Mouse (Mus musculus): Measurements from ENCODE around the gene Cpne8.
"Not testable (repeated sequence)": the region's sequence is repeated elsewhere in the genome, so short reads cannot be mapped to it uniquely, and the experiment has no call there.

Cpne8 gene

GRCm38 (mm10) chr15:90610767-90611166, 68.5 kb downstream of the Cpne8 start:
- in situ Hi-C loops (cut with MboI, MseI): not testable (repeated sequence)

GRCm38 (mm10) chr15:90609836-90610415, 69.3 kb downstream of the Cpne8 start:
- in situ Hi-C loops (cut with MboI, MseI): no loop called here

DNA sequence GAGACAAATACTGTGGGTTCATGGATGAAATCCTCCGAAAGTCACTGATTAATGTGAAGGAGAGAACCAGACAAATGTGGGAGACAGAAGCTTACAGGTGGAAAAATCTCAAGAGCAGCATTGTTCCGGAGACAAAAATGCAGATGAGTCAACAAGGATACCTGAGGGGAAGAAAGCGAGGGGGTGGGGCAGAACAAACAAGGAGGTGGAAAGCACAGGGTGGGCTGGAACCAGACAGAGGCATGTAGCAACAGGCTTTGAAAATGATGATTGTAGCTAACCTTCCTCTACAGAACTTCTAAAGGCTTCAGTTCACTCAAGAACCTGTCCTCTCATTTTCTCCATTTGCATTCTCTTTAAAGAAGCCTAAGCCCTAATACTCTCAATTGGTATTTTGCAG, 70.9 kb downstream of the Cpne8 start:
- in situ Hi-C loops (cut with MboI, MseI): no loop called here

GRCm38 (mm10) chr15:90607181-90607580, 72.1 kb downstream of the Cpne8 start:
- in situ Hi-C loops (cut with MboI, MseI): no loop called here

DNA sequence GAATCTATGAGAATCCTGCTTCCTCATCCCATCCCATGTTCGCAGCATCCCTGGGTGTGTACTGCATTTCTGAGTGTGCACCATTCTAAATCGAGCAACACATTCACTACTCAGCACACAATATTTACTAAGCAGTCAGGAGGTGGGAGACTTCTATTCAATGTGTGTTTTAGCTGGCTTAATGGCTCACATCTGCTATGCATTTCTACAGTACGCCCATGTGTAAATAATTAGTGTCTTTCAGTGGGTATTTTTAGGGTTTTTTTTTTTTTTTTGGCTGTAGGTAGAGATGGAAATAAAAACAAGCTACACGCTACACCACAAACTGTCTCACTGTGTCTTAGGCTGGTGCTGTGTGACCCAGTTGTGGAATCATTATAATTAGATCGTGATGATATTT, 75.6 kb downstream of the Cpne8 start:
- in situ Hi-C loops (cut with MboI, MseI): no loop called here

DNA sequence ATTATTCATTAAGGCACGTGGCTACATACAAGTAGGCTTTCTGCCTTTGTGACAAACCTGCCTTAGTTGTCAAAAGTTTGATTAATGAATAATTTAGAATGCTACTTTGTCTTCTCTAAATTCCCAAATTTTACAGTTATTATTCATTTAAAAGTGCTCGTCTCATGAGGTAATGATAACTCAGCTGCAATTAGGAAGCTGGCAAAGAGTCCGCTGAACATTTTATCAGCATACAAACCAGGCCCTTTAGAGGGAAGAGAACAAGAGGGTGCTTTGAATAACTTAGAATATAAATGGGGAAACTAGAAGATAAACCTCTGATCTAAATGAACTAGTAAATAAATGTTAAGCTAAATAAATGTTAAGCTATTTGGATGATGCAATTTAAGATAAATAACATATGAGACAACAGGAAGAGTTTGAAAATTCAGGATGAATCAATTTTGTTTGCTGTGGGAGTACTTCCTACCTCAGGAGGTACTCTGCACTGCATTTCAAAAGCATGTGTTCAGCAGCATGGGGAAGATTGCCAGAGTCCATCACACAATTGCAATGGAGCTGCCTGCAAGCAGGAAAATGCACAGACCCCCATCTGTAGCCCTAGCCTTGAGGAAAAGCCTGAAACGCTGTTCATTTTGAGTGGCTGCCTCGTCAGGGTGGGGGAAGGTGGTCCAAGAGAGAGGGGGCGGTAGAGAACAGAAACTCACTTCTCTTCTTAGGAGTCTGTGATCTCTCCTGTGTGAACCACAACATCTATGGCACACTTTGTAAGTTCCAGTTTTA, 81.3 kb downstream of the Cpne8 start:
- in situ Hi-C loops (cut with MboI, MseI): no loop called here

GRCm38 (mm10) chr15:90595592-90595991, 83.6 kb downstream of the Cpne8 start:
- in situ Hi-C loops (cut with MboI, MseI): no loop called here

DNA sequence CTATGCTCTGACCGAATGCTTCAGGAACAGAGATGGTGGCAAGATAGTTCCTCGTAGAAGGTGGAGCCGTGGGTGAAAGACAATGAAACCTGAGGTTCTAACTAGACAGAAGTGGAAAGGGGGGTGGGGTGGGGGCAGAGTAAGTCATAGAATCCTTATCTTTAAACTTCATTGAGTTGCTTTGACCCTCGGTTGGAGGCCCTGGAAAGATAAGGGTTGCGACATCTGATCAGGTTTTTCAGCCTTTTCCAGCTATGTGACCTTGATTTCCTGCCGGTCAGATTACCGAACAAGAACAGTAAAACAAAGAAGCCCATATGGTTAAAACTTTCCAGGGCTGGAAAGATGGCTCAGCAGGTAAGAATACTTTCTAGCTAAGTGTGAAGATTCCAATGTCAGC, 89.6 kb downstream of the Cpne8 start:
- in situ Hi-C loops (cut with MboI, MseI): no loop called here

- in situ Hi-C loops (cut with MboI, MseI): no loop called here
Measured at GRCm38 (mm10) chr15:90577402-90577801, 101.8 kb downstream of the Cpne8 start.

DNA sequence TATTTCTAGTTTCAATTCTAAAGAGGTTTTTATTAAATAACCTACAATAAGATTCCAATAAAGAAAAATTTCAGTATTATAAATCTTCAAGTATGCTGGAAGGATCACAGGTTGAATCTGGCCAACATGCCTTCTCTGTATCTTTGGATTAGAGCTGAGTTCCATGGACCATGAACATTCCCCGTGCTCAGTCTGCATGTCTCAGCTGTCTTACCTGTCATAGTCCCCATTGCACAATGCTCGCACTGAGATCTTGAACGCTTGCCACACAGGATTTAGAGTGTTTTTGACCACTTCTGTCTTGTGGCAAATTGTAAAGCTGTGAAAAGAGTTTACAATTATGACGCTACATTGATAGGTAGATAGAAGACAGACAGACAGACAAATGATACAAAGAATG, 110.0 kb downstream of the Cpne8 start:
- in situ Hi-C loops (cut with MboI, MseI): no loop called here

GRCm38 (mm10) chr15:90568050-90568449, 111.2 kb downstream of the Cpne8 start:
- in situ Hi-C loops (cut with MboI, MseI): no loop called here

DNA sequence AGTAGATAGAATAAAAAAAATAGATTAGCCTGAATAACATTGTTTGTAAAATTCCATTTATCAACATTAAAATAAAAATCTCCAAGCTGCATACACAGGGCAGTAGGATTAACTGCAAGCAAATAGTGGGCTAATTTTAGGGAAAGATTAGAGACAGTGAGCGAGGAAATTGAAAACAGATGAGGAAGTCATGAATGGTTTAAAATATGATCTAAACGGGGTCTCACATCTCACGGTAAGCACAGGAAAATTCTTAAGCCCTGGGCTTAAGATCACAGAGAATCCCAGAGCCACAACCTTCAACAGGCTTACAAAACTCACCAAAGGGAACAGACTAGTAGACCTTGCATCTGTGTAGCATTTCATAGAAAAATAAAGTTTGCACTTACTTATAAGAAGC, 115.2 kb downstream of the Cpne8 start:
- in situ Hi-C loops (cut with MboI, MseI): no loop called here

GRCm38 (mm10) chr15:90561613-90562012, 117.6 kb downstream of the Cpne8 start:
- in situ Hi-C loops (cut with MboI, MseI): no loop called here

DNA sequence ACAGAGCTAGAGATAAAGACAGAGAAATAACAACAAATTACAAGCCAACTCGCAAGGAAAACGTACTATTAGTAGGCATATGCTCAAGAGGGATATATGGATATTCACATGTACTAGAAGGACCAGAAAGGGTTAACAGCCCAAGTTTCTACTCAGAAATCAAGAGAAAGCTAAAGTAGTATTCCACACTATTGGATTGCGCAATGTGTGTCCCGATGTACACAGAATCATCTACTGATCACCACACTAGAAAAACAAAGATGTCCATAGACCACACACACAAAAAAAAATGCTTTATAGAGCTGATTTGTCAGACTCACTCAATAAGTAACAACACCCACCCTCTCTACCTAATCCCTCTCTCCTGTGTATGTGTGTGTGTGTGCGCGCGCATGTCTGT, 130.6 kb downstream of the Cpne8 start:
- in situ Hi-C loops (cut with MboI, MseI): no loop called here

DNA sequence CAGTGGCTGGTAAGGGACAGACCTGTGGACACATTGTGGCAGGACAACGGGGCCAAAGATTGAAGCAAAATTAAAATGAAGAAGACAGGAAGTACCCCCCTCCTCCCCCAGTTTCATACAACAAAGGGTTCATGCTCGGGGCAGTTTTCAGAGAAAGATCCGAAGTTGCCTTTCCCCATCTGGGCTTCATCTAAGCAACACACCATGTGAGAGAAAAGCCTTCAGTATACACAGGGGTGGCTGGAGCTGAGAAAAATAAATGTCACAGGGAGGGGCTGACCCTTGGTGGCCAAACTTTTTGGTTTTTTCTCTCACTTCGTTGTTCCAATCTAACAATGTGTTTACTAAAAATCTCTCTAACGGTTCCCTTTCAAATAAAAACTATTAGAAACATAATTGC, 135.8 kb downstream of the Cpne8 start:
- in situ Hi-C loops (cut with MboI, MseI): no loop called here

GRCm38 (mm10) chr15:90542126-90542525, 137.1 kb downstream of the Cpne8 start:
- in situ Hi-C loops (cut with MboI, MseI): no loop called here

DNA sequence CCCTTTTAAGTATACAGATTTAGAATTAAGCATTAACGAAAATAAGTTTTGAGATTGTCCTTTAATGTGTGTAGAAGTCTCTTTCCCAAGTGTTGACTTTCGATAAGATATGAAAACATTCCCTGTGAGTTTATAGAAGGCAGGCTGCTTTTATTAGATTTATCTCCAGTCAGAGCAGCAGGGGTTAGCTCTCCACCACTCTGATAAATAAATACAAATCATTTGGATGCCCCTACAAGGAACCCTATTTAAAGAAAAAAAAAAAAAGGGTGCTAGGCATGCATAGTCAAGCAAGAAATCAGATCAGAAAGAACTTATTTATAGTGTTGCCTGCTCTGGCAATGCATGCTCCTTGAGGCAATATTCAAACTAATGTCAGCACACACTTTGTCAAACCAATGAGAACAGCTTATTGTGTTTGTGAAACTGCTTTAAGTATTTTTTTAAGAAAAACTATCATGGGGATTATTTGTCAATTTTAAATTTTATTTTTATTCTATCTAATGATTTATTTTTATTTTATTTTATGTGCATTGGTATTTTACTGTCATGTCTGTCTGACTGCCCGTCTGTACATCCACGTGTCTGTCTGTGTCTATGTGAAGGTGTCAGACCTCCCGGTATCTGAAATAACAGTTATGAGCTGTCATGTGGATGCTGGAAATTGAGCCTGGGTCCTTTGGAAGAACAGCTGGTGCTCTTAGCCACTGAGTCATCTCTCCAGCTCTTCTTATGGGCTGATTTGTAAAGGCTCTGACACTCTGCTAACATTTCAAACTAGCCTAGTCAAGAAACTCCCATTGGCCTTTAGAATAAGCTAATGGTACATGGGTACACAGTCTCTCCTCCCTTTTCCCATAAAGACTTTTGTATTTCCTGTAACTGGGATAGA, 142.7 kb downstream of the Cpne8 start:
- in situ Hi-C loops (cut with MboI, MseI): no loop called here

DNA sequence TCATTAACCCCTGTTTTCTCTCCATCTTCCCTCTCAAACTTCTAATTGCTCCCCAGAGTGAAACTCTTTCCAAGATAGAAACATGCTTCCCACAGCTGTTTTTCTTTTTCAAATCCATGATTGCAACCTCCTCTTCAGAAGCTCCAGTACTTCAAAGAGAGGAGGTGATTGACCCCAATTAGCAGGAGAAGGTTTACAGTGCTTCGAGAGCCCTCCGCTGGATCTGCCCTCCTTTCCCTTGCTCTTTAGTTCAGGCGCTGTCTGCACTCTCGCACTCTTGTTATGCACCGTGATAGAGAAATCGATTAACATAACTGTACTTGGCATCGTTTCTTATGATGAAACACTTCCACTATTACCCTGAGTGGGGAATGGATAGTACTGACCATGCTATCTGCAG, 143.5 kb downstream of the Cpne8 start:
- in situ Hi-C loops (cut with MboI, MseI): no loop called here

- in situ Hi-C loops (cut with MboI, MseI): no loop called here
Measured at GRCm38 (mm10) chr15:90512769-90513168, 166.5 kb downstream of the Cpne8 start.

GRCm38 (mm10) chr15:90497080-90497479, 182.2 kb downstream of the Cpne8 start:
- in situ Hi-C loops (cut with MboI, MseI): no loop called here

GRCm38 (mm10) chr15:90491558-90491957, 187.7 kb downstream of the Cpne8 start:
- in situ Hi-C loops (cut with MboI, MseI): no loop called here

DNA sequence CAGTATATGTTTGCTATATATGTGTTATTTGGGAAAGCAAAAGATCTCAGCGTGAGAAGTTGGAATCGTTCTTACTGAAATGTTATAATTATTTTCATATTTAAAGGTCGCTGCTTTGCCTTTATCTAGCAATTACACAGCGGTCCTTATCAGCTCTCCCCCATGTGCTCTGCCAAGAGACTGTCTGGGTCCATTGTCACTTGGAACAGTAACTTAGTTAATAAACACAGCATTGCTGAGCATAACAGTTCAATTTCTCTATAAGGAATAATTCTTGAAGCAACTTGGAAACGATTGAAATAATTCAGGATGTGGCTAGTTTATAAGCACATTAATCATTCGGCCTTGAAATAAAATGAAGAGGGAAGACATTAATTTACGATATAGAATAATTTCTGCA, 189.0 kb downstream of the Cpne8 start:
- in situ Hi-C loops (cut with MboI, MseI): no loop called here

DNA sequence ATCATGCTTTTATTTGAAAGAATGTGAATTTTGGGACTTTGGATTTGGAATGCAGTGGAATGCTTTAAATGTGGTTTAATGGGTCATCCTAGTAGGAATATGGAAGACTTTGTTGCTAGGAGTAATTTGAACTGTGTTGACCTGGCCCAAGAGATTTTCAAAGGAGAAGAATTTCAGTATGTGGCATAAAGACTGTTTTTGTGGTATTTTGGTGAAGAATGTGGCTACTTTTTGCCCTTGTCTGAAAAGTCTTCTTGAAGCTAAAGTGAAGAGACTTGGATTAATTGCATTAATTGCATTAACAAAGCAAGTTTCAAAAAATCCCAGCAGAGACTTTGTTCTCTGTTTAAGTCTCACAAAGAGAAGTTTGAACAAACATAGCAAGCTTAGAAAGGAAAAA, 208.7 kb downstream of the Cpne8 start:
- in situ Hi-C loops (cut with MboI, MseI): not testable (repeated sequence)
